Mouse (Mus musculus): Measurements from ENCODE around the gene Micall1. TPM values are rescaled to one million over a fixed set of nuclear protein-coding genes. Genes with fewer than 3 reads are reported as not detected.

The Micall1 gene
- total RNA-seq, 2 experiments from 2014 or later = 11.2 to 14.5 TPM

DNA sequence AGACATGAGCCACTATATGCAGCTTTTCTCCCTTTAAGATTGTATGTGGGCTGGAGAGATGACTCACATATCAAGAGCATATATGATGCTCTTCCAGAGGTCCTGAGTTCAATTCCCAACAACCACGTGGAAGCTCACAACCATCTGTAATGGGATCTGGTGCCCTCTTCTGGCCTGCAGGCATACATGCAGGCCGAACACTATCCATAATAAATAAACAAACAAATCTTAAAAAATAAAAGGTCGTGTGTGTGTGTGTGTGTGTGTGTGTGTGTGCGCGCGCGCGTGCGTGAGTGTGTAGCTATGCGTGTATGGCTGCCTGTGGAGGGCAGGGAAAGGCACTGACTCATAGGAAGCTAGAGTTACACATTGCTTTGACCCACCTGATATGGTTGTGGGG lies 30.9 kb downstream of the Micall1 start:
- TF ChIP-seq CTCF (IDR thresholded peaks at IDR 0.05) = peak; percentile 56
- intact Hi-C loops (cut with DNase I) = no loop called here
- no peak overlapping the region for H3K4me3 ChIP-seq
- H3K27ac ChIP-seq = no peak overlapping the region
- no peak for DNase-seq

DNA sequence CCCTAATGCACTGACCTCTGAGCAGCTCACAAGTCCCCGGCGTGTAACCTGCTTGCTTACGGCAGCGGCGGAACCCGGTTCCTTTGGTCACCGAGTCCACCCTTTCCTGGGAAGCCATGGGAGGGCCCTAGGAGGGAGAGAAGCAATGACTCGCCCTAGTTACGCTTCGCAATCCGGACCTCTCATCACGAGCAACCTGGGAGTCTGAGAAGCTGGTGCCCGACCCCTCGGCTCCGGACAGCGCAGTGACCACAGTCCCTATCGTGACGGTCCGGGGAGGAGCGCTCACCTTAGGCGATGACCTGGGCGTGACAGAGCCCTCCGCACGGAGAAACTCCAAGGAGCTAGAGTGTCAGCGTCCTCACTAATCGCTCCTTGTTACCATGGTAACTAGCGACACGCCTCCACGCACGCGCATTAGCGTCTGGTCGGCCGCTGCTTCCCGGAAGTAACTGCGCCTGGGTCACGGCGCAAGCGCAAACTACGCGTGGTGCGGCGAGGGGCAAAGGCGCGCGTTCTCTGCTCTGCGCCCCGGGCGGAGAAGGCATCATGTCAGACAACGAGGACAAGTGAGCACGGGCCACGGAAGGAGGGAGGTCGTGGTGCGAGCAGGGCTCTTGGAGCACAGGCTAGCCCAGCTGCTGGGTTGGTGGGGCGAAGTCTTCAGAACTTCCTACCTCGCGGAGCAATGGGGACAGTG lies 32.3 kb downstream of the Micall1 start, which contains the start of the genes Polr2f and 1700088E04Rik:
Polr2f (plus strand) TSS at position 144 of the 700 bp plus-strand sequence.
1700088E04Rik (minus strand) TSS at position 388 of the 700 bp plus-strand sequence.
- peak; percentile 96 for DNase-seq
- no peak for TF ChIP-seq CTCF (IDR thresholded peaks at IDR 0.05)
- intact Hi-C loops (cut with DNase I) = no loop called here
- Histone ChIP-seq H3K4me3 (peak within 1 kb of the TSS; percentile 81), H3K27ac (peak within 1 kb of the TSS; percentile 88)

DNA sequence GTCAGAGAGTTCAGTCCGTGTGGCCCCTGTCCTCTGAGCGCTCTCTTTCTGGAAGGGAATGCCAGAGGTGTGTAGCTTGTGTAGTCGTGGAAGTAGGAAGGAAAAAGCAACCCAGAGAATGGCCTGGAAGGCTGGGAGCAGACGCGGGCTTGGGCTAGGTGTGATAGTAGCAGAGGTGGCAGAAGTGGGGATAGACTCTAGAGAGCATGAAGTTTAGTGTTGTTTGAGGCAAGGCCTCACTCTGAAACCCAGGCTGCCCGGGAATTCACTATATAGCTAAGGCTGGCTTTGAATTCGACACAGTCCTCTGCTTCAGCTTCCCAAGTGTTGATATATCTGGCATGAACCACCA lies 32.8 kb downstream of the Micall1 start:
- H3K4me3 ChIP-seq = peak overlapping the region; percentile 81
- peak overlapping the region; percentile 88 for H3K27ac ChIP-seq
- no peak for DNase-seq
- TF ChIP-seq CTCF (IDR thresholded peaks at IDR 0.05) = no peak
- intact Hi-C loops (cut with DNase I) = no loop called here

DNA sequence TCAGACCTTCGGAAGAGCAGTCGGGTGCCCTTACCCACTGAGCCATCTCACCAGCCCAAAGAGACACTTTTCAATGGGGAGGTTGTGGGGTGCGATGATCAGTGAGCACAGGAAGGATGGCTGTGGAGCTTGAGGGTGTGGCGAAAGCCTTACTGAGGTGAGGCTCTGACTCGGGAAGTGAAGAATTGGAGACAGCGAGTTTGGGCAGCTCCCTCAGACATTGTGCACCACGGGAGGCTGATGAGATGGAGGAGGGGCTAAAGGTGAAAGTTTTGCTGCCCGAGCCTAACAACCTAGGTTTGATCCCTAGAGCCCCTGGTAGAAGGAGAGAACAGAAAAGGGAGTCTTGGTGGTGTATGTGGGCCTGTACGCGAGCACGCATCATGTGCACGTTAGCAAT lies 34.6 kb downstream of the Micall1 start:
- TF ChIP-seq CTCF (IDR thresholded peaks at IDR 0.05) = no peak
- no peak for DNase-seq
- Histone ChIP-seq H3K4me3 (no peak overlapping the region), H3K27ac (no peak overlapping the region)
- intact Hi-C loops (cut with DNase I) = no loop called here

DNA sequence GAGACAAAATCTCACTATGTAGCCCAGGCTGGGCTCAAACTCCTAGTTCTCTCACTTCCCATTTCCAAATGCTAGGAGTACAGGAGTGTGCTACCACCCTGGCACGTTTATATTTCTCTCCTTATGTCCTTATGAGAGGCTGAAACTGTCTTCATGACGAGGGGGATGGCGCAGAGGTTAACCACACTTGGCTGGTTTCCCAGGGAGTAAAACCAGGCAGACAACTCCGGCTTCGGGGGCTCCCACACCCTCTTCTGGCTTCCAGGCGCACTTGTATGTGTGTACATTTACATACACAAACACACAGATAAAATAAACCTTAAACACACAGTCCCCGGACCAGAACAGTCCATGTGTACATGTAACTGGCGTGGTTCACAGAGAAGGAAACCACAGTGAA lies 35.3 kb downstream of the Micall1 start:
- intact Hi-C loops (cut with DNase I) = no loop called here
- TF ChIP-seq CTCF (IDR thresholded peaks at IDR 0.05) = no peak
- Histone ChIP-seq H3K27ac (no peak overlapping the region), H3K4me3 (no peak overlapping the region)
- DNase-seq = no peak

DNA sequence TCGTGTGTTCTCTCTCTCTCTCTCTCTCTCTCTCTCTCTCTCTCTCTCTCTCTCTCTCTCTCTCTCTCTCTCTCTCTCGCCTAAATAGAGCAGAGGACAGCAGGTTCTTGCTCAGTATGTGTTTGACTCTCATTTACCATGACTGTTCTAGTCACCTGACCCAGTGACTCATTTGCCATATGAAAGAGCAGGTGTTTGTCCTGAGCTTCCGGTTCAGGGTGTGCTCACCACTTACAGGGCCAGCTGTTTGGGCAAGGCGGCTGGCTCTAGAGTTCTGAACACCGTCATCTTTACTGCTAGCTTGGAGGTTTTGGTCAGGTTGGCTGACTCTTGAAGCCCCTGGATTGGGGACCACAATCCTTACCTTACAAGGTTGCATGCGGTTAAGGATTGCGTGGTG lies 36.8 kb downstream of the Micall1 start:
- Histone ChIP-seq H3K4me3 (no peak overlapping the region), H3K27ac (no peak overlapping the region)
- TF ChIP-seq CTCF (IDR thresholded peaks at IDR 0.05) = no peak
- intact Hi-C loops (cut with DNase I) = no loop called here
- DNase-seq = no peak

DNA sequence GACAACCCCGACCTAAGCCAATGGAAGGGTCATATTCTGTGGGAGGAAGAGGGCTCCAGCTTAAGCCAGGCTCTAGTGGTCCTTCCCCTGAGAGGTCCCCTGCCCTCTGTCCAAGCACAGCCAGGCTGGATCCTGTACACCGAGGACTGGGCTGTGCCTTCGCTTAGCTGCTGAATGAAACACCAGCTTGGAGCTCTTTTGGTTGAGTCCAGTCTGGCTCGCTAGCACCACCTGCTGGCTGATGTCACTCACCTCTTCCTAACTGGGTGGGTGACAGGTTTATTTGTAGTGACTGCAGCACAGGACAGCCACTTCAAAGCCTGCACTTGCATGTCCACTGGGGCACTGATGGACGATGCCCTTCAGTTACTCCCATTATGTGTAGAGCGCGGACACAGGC lies 39.8 kb downstream of the Micall1 start:
- peak; percentile 94 for TF ChIP-seq CTCF (IDR thresholded peaks at IDR 0.05)
- intact Hi-C loops (cut with DNase I) = loop anchor here (2.0 kb wide), 3 partner anchors 22 to 110 kb away; no protein-coding TSS in a partner anchor

DNA sequence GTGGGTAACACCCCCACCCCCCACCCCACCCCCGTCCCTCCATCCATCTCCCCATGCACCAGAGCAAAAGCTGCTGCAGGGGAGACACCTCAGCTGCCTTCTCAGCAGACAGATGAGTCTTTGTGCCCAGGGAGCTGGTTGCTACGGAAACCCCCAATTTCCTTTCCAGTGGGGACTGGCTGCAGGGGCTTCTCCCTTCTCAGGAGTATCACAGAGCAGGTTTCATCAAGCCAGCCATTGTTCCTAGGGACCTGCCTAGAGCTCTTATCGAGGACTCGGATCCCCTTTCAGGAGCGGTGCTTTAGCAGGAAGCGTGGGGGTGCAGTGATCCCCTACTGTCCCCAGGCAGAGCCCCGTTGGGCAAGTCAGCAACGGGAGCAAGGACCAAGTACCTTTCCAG lies 43.2 kb downstream of the Micall1 start:
- Histone ChIP-seq H3K4me3 (no peak overlapping the region), H3K27ac (0 out of 2 replicates have a peak overlapping the region, but pooled peaks have one; percentile 16)
- intact Hi-C loops (cut with DNase I) = no loop called here
- no peak for DNase-seq
- TF ChIP-seq CTCF (IDR thresholded peaks at IDR 0.05) = no peak

More for the DNA sequence above, 39.8 kb downstream of the Micall1 start:
- Histone ChIP-seq H3K27ac (no peak overlapping the region), H3K4me3 (no peak overlapping the region)
- DNase-seq = peak; percentile 90

DNA sequence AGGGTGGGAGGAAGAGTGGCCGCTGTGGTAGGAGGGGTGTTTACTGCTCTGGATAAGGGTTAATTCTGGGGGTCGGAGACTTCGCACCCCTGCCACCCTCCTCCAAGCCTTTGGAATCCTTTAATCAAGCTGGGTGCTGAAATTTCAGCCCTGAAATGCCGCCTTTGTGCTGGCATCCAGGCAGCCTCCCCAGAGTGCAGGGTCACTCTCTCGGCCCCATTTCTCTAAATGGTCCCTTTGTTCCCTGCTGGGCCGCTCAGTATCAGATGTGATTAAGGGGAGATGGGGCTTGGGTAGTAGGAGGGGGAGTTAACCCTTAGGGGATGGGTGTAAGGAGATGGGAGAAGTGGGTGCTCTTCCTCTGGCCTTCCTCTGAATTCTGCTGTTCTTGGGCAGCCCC lies 44.0 kb downstream of the Micall1 start:
- TF ChIP-seq CTCF (IDR thresholded peaks at IDR 0.05) = no peak
- DNase-seq = no peak
- intact Hi-C loops (cut with DNase I) = no loop called here
- H3K4me3 ChIP-seq = no peak overlapping the region
- H3K27ac ChIP-seq = 0 out of 2 replicates have a peak overlapping the region, but pooled peaks have one; percentile 16

DNA sequence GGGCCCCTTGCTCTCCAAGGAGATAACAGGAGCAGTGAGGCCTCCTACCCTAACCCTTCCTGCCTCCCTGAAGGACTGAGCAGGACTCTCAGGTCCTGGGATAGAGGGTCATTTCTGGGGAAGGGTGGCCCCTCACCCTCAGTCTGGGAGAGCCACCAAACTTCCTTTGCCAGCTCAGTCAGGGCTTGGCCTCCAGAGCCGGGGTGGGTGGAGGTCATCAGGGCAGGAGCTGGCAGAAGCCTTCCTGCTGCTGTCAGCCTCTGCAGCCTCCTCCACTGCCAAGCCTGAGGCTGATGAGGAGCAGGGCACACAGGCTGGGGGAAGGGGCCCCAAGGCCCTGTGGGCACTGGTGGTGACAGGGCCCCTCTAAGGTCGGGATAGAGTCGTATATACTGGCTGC lies 46.9 kb downstream of the Micall1 start:
- TF ChIP-seq CTCF (IDR thresholded peaks at IDR 0.05) = no peak
- intact Hi-C loops (cut with DNase I) = no loop called here
- no peak overlapping the region for H3K4me3 ChIP-seq
- DNase-seq = no peak
- no peak overlapping the region for H3K27ac ChIP-seq

DNA sequence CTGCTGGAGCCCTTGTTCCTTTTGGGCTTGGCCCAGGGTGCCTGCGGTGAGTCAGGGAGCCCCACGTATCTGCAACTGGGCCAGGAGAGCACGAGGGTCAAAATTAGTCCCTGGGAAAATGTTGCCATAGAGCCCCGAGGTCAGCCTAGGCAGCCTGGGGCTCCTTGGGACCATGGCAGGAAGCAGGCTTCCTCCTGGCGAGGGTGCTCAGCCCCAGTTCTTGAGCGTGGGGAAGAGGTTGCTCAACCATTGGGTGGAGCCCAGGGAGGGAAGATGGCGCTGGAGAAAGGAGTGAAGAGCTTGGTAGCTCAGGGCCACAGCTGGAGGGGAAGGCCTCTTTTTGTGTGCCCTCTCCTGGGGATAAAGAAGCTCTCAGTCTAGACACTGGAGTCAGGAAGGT lies 53.6 kb downstream of the Micall1 start:
- no peak for TF ChIP-seq CTCF (IDR thresholded peaks at IDR 0.05)
- Histone ChIP-seq H3K27ac (no peak overlapping the region), H3K4me3 (peak overlapping the region; percentile 51)
- peak; percentile 30 for DNase-seq
- intact Hi-C loops (cut with DNase I) = no loop called here

DNA sequence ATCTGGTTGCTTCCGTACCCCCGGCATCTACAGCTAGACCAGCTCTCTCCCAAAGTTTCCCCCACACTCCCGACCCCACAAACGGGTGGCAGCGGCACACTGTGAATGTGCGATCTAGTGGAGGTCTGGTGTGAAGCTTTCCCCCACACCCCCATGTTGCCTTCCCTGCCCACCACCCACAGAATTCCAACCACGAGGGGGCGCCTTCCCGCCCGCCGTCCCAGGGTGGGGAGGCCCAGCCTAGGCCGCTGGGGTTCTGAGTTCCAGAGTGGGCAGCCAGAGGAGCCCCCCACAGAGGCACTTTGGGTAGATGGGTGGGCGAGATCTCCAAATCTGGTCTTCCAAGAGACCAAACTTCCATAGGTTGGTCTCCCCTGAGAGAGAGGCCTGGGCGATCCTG lies 54.1 kb downstream of the Micall1 start:
- intact Hi-C loops (cut with DNase I) = no loop called here
- peak; percentile 26 for DNase-seq
- peak; percentile 25; the same call in 1 of the 2 replicates for TF ChIP-seq CTCF (IDR thresholded peaks at IDR 0.05)
- peak overlapping the region; percentile 16; the same call in 1 of the 2 replicates for H3K27ac ChIP-seq
- H3K4me3 ChIP-seq = peak overlapping the region; percentile 51

DNA sequence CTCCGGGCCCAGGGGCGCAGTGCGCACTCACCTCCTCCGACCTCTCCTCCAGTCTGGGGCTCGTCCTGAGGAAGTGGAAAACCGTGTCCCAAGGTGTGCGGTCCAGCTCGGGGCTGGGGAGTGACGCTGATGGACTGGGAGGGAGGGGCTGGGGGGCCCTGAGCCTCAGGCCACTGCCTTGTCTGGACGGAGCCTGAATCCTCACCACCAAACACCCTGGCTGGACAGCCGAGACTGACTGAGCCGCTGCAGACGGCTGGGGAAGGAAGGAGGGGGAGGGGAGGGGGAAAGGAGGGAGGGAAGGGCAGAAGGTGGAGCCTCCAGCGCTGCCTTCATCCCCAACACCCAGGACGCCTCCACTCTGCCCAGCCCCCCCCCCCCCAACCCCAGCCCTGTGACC lies 55.6 kb downstream of the Micall1 start:
- no peak for TF ChIP-seq CTCF (IDR thresholded peaks at IDR 0.05)
- intact Hi-C loops (cut with DNase I) = no loop called here
- peak overlapping the region; percentile 51 for H3K4me3 ChIP-seq

DNA sequence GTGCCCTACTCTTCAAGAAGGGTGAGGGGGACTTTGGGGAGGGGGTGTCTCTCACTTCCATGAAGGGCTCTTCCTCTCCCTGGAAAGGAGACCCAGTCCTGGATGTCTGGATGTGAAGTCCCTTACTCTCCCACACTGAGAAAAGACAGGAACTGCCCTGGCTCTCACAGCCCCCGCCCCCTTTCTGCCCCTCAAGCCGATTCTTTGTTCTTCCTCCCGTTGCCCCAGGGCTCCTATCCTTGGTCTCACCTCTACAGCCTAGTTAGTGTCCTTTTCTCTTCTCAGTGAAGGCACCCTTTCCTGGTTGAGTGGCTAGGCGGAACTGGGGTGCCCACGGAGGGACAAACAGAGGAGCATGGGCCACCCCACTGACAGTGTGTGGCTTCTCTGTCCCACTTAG lies 56.4 kb downstream of the Micall1 start, which contains the start of gene Sox10:
Sox10 (minus strand) TSS at position 101 of the 400 bp plus-strand sequence.
- Histone ChIP-seq H3K27ac (0 out of 2 replicates have a peak within 1 kb of the TSS, but pooled peaks have one; percentile 31), H3K4me3 (peak within 1 kb of the TSS; percentile 51)
- TF ChIP-seq CTCF (IDR thresholded peaks at IDR 0.05) = no peak
- intact Hi-C loops (cut with DNase I) = no loop called here
- no peak for DNase-seq

More for the DNA sequence above, 55.6 kb downstream of the Micall1 start:
- no peak for DNase-seq
- no peak overlapping the region for H3K27ac ChIP-seq

All from gastrocnemius, adult 2 months (tissue).